Mouse (Mus musculus) 416B (cell line): ENCODE data around the gene Ercc1.
A peak's percentile ranks its signal among the peaks of the same experiment; 100 is the strongest.

ENCODE experiments used
- DNase-seq: peaks from one replicate; pipeline ENCODE4 v3.0.0; 2011; ENCODE audit warnings: low read depth

Gene Ercc1

DNA sequence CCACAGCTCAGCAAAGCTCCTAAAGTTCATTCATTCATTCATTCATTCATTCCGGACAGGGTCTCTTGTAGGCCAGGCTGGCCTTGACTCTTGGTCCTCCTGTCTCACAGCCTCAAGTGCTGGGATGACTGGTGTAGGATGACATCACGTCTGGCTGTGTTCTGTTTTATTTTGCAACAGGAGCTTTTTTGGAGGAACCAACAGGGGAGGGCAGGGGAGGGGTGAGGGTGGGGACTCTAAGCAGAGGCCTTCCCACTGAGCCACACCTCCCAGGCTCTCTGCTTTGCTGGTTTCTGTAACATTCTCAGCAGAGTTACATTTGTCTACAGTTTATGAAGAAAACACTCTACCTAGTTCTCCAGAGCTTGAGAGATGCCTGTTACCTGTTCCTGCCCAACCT lies 6.5 kb upstream of the Ercc1 start:
- peak; percentile 78 for DNase-seq

DNA sequence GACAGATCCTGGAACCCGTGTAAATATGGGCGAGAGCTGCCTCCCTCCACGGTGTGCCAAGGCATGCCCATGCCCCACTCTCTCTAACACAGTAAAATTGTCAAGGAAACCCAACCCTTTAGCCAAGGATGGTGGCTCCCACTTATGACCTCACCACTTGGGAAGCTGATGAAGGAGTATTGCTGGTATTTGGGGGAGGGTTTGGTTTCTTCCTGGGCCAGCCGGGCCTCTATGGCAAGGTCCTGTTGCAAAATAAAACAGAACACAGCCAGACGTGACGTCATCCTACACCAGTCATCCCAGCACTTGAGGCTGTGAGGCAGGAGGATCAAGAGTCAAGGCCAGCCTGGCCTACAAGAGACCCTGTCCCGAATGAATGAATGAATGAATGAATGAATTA lies 6.0 kb upstream of the Ercc1 start:
- DNase-seq, result peak; percentile 44

DNA sequence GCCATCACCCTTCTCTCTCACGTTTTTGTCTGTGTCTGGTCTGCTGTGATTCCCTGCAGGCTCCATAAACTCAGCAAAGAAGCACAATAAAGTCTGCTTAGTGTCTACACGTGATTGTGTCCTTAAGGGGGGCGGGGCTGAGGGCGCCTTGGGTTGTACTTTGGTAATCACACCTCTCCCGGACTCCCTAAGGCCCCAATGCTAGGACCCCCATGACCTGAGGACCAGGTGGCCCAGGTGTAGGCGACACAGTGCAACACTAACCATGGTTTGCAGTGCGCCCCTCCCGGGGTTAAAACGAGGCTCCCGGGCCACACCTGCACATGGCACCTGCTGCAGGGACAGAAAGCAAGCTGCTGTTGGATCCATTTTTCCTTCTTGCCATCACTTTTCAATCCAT lies 3.3 kb upstream of the Ercc1 start:
- no peak for DNase-seq

DNA sequence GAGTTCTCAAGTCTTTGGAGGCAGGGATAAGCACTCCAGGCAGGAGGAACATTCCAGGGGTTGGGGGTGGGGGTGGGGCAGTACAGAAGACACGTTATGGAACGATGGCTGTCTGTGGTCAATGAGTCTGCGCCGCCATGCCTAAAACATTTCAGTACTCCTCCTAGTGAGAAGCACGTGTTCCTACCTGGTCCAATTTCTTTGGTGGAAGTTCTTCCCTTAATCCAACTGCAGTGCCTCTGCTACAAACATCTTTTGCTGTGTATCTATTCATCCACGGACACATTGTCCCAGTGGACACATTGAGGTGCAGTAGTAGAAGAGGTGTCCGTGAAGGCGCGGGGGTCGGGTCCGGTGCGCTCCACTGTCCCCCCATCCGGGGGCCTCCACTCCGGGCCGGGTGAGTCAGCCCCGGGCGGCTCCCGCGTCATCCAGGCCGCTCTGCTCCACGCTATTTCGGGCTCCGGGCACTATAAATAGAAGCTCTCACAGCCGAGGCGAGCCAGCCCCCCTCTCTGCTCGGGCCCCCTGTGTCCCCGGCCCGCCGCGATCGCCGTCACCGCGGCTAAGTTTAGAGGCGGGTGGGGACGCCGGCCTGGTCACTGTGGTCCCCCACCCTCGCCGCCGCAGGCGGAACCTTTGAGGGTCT lies 2.7 kb upstream of the Ercc1 start:
- no peak for DNase-seq

DNA sequence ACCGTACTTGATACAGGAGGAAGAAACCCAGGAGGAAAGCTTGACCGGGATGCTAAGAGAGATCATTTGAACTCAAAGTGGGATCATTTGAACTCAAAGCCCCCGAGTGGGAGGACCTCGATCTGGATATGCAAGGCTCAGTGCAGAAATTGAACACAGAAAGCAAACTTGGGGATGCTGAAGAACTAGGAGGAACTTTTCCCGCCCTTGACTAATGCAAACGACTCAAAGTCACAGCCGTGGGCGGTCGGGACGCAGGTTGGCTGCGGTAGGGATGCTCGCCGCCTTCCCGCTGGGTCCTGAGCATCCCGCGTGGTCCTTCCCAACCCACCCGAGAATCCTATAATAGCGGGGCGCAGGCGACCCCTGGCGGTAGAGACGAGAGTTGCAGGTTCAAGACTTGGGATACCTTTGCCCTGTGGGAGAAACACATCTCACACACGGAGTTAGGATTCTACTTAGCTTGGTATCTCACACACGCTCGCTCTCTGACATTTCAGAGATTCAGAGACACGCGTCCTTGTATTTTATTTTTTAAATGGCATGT lies 2.0 kb upstream of the Ercc1 start:
- peak; percentile 76 for DNase-seq

DNA sequence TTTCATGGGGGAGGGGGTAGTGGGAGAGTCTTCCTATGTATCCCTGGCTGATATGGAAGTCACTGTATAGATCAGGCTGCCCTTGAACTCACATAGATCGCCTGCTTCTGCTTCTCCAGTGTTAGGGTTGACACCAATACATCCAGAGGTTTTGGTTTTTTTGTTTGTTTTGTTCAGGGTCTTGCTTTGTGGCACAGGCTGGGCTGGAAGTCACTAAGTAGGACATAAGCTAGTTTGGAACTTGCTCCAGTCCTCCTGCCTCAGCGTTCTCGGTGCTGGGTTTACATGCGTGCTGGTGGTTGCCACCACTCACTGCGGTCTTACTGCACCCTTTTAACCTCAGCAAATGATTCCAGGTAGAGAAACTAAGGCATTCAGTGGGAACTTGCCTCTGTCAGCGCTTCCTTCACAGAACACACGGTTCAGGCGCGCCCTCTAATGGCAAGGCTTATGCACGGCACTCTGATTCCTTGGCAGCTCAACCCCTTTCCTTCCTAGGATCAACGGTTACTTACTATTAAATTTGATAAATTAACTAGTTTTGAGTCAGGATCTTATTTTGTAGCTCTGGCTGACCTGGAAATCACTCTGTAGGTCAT lies 1.3 kb upstream of the Ercc1 start:
- peak; percentile 85 for DNase-seq

DNA sequence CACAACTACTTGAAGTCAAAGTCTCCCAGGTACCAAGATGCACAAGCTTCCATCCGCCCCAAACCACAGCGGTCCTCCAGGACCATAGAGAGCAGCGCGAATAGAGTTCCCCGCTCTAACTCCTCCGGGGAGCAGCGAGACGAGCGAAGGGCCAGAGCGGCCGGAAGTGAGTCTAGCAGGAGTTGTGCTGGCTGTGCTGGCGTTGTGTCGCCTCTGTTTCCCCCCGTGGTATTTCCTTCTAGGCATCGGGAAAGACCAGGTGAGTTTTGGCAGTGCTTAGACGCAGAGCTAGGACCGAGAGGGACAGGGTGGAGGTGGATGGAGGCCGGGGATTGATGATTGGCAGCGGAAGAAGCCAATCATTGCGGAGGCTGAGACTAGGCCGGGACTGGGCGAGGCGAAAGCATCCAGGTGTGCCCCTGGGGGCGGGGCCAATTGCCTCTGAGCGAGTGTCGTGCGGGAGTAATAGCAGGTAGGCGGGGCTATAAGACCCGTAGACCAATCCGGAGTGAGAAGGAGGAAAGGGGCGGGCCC lies 427 bp downstream of the Ercc1 start:
- peak; percentile 97 for DNase-seq

DNA sequence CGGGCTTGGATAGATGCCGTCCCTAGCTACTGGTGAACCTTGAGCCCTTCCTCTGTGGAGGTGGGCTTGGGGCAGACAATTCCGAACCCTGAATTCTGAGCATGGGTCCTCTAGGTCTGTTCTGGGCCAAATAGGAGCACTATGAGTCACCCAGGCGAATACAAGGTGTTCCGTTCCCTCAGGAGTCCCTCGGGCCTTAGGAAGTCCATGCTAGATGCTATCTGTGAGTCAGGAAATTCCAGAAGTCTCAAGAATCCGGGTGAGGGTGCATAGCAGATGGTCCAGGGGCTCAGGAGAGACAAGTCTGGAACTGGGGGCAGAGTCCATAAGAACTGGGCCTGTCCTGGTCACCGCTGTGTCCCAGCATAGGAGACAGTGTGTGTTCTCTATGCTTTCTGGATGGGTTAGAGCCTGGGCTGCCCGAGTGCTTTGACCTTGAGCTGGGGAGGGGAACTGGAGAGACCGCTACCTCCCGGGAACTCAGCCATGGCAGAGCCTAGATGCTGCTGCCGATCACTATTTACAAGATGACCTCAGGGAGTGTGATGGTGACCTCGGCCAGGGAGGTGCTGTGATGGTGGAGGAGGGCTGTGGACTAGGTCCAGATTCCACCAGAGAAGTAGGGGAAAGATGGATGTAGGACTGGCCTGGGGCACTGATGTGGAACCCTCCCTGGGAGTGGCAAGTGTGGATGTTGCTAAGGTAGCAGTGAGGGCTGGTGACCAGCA lies 4.8 kb downstream of the Ercc1 start:
- DNase-seq, result no peak

DNA sequence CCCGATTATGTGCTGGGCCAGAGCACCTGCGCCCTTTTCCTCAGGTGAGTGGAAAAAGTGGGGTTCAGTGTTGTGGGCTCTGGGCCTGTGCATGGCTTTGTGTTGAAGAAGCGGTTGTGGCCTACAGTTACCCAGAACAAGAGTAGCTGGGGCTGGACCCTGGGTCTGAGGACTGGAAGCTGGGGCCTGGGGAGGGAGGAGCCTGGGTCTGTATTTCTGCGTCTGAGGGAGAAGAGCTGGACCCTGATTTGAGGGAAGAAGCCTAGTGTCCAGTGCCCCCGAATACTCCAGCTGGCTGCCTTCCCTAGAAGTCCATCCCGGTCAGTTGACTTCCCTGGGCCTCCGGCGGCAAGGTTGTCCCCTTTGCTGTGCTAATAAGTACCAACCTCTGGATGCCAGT lies 5.6 kb downstream of the Ercc1 start:
- no peak for DNase-seq

DNA sequence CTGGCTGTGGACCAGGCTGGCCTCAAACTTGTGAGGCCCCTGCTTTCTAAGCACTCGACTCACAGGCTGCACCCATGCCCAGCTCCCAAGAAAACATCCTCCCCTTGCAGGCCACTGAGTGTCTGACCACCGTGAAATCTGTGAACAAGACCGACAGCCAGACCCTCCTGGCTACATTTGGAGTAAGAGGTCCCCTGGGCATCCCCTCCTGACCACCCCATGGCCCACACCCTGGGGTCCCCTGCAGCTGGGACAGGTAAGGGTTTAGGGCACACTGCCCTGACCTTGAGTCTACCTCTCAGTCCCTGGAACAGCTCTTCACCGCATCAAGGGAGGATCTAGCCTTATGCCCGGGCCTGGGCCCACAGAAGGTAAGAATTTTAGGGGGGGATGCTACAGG lies 10.4 kb downstream of the Ercc1 start:
- DNase-seq, result no peak

DNA sequence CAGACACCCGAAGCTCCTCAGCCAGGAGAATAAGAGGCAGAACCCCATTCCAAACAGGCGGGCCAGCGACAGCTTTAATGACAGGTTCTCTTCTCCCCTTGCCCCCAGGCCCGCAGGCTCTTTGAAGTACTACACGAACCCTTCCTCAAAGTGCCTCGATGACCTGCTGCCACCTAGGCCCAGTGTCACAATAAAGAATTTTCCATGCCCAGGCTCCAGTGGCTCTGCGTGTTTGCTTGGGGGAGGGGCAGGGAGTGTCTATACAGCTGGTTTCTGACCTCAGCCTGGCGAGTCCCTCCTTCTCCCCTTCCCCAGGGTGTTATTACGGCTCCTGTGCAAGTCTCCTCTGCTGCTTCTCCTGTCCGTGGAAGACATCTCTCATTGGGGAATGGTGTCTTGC lies 11.7 kb downstream of the Ercc1 start:
- DNase-seq, result no peak

DNA sequence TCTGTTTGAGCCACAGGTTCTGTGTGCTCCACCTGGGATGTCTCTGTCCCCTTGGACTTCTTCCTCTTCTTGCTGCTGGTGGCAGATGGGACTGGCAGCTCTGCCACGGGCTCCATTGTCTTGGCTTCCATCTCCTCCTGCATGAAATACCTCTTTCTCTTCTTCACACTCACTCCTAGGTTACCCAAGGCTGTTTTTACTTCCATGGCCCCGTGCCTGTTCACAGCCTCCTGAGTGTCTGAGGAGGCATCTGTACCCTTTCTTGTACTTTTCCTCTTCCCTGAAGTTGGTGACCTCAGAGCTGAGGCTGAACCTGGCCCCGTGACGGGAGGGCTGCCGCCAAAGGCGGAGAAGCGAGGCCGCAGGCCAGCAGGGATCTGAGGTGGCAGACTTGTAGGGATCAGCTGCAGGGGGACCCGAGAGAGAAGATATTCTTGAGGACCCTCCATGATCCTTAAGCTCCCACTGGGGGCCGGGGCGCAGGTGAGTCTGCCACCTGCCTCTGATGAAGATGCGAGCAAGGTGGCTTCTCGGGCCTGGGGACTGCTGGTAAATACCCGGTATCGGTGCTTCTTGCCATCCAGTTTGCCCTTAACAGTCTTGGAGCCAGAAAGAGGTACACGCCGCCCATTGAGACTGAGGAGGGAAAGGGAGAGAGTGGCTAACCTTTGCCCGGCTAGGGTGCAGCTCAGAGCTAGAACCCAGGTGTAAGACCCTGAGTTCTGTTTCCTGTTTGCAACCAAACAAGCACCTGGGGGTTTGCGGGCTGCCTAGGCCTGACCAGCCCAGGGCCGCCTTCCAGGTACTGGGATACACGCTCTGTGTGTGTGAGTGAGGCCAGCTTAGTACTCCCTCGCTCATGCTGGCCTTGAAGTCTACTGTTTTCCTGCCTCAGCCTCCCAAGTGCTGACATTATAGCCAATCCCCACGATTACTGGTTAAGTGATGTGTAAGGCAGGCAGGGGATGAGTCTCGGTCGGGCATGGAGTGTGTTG lies 13.1 kb downstream of the Ercc1 start:
- no peak for DNase-seq

DNA sequence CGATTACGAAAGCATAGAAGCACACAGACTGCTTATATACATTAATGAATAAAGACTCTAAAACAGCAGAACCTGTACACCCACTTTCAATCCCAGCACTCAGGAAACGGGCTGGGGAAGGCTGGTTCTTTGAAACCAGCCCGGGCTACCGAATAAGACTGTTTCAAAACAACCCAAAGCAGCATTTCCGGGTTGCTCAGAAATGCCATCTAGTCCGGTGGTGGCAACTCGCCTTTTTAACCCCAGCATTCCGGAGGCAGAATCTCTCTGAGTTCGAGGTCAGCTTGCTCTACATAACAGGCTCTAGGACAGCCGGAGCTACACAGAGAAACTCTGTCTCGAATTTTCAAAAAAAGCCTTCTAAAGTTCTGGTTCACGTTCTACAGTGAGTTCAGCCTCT lies 14.1 kb downstream of the Ercc1 start:
- peak; percentile 50 for DNase-seq

DNA sequence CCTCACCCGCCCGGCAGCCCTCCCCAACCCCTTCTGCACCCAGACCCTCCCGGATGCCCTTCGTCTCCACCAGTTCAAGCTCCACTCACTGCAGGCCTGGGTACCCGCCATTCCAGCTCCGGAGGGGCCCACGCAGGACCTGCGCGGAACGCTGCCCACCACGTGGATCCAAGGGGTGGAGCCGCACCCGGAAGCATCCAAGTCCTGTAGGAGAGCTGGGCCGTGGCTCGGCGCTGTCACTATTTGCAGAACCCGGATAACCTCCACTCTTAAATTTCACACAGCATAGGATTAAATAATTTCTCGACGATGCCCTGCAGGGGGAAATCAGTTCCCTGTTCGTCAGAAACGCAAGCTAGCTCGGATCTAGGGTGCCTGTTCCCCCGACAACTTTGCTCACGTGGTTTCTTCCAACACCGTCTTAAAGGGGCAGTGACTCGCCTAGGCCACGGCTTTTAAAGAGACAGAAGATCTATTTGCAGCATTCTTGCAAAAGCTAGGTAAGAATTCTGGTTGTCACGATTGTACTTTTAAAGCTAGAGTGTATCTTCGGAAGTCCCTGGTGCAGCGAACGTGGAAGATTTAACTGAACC lies 14.8 kb downstream of the Ercc1 start, which contains the start of the genes Cd3eap and Ppp1r13l:
Gene Cd3eap (minus strand): TSS at position 185 of the 593 bp plus-strand sequence.
Gene Ppp1r13l (plus strand): TSS at position 451 of the 593 bp plus-strand sequence.
- DNase-seq, result peak; percentile 96

DNA sequence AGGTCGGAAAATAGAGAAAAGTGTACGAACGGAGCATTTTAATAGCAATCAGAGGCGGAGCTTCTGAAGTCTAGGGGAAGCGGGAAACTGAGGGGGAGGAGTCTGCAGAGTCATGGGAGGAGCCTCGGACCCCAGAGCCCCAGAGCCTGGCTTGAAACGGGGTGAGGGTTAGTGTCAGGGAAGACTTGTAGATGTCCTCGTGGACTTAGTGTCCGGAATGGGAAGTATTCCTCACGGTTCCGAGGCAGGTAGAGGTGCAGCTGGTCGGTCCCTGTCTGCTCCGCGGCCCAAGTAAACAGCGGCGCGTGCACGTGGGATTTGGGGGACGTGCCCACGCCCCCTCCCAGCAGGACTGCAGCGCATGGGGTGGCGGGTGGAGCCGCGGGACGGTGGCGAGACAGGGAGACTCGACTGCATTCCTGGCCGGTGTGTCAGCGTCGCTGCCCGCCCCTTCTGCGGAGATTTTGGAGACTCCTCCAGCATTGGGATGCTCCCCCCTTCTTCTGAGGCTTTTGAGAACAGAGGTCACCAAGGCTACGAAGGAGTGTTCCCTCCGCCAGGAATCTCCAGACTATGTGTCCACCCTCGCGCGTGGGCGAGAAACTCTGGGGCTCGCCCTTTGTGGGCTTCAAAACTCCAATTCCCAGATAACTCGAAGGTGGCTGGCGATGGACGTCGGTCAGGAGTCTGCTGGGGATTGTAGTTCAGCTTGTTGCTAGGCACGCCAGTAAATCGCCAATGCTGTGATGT lies 15.5 kb downstream of the Ercc1 start:
- DNase-seq, result peak; percentile 71

DNA sequence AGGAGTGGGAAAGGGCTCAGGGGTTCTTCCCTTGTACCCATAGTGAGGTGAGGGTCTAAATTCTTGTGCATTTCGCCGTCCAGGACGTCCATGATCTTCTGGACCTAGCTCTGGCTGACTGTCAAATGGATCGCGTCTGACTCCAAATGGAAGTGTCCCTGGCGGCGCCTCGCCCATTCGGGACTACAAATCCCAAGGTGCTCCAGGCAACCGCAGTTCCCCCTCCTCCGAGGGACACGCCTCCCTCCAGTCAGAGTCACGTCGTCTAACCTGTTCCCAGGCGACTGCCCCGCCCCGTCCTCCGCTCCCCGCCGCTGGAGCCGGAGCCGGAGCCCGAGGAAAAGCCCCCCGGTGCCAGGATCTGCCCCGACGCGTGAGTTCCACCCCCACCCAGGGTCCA lies 16.4 kb downstream of the Ercc1 start:
- DNase-seq, result peak; percentile 93

DNA sequence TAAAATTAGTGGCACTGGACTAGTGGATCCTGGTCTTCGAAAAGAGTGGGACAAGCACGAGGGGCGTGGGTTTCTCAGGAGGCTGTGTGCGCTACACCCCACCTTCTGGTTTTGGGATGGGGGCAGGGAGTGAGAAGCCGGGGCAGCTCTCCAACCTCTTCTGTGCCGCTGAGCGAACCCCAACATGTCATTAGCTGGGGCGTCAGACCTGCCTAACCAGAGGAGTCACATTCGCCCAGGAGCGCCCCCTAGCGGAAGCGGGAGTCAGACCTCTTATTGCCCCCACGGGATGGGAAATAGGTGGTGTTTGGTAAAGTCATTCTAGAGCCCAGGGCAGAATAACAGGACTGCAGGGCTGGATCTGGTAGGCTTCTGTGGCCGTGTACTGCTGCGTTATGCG lies 17.1 kb downstream of the Ercc1 start:
- peak; percentile 86 for DNase-seq

DNA sequence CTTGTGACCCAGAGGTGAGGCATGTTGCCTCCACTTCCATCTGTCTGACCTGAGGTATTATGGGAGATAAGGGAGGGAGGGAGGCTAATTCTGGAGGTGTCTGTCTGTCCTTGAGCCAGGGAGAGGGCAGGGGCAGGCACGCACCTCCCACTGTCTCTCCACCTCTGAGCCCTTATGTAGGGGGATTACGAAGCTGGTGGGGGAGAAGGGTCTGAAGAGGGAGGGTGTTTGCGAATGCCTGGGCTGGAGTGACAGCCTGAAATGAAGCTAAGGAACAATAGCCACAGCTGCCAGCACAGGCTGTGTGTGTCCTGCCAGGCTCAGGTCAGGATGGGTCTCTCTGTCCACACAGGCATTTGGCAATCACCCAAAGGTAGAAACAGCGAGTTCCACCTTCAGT lies 17.7 kb downstream of the Ercc1 start:
- no peak for DNase-seq

DNA sequence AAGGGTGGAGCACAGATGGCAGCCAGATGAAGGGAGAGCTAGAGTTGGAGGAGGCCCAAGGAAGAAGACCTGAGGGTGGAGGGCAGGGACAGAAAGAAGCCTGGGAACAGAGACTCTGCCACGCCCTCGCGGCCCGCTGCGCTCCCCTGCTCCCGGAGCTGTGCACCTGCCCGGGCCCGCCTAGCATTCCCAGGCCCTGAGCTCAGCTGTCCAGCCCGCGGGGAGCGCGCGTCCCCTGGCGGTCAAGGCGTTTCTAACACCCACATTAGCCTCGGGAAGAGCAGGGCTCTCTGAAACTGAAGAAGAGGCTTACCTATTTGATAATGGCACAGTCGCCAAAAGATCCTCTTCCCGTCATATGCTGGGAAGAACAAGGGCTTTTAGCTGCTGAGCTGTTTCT lies 19.3 kb downstream of the Ercc1 start:
- peak; percentile 67 for DNase-seq

DNA sequence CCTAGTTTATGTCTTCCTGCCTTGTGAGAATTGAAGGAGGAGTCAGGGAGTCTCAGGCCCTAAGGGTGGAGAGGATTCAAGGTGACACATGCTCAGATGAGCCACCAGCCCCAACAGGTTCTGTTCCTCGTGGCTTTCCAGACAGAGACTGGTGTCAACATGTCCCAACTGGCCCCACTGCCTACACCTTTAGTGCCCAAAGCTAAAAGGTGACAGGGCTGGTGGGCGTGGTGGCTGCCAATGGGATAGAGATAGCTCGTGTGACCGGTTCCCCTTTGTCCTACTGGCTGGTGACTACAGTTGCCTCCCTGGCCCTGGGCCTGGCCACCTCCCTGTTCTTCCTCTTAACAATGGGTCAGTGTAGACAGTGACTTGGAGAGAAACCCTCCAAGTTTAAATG lies 20.8 kb downstream of the Ercc1 start:
- DNase-seq, result no peak
